Mouse (Mus musculus) granulocyte monocyte progenitor cell, adult 5-6 weeks (primary cell): ENCODE measurements around the gene Shank3. TPM values are rescaled to one million over a fixed set of nuclear protein-coding genes. Genes with fewer than 3 reads are reported as not detected.

Source experiments
- ATAC-seq: replicated peaks from 2 replicates; pipeline ENCODE4 v1.8.0; 2016; ENCODE audit warnings: mild to moderate bottlenecking, moderate TSS enrichment, inconsistent platforms; ENCODE audit not compliant: poor library complexity, severe bottlenecking
- total RNA-seq, 2 experiments: library from RNA; stranded (forward) in 1 of 2; stranded (reverse) in 1 of 2; fragments of 200-712, 200-1000 nt in 1 of 2; fragments of >200 nt in 1 of 2; fragmentation: Nextera tagmentation in 1 of 2; gene quantifications; 2 replicates each; pipeline ENCODE4 v1.2.3; 2014 to 2017

The Shank3 gene
- total RNA-seq, 2 experiments from 2014 or later: 0.26 to 0.58 TPM

DNA sequence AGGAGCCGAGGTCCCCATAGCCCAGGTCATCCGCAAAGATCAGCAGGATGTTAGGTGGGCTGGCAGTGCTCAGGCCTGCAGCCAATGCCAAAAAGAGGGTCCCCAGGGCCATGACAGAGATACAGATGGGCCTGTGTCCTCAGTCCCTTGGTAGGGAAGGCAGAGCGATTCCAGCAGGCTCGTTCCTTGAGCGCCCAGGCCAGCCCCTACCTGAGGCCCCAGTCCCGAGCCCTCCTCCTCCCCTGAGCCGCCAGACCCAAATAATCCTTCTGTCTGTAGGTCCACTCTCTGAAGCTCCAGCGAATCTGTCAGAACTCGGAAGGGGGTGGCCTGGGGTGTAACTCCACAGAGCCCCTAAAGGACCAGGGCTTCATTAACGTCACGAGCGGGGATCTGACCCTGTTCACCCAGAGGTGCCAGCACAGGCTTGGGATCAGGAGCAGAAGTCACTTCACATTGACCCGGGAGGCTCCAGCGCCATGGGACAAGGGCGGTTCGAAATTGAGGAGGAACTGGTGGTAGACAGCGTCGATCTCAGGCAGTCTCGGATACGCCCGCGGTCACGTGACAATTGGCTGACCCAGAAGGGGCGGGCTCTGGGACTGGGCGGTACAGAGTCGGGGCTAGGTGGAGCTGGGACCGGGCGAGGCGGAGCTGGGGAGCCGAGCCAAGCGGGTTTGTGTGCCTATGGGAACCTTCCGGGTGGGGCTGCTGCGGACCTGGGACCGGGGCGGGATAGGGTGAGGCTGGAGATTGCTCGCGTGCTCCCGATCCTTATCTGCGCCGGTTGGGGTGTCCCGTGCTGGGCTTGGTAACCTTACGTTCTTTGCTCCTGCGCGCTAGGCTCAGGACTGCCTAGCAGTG is 23.6 kb upstream of the Shank3 start:
- peak; percentile 92 for ATAC-seq

DNA sequence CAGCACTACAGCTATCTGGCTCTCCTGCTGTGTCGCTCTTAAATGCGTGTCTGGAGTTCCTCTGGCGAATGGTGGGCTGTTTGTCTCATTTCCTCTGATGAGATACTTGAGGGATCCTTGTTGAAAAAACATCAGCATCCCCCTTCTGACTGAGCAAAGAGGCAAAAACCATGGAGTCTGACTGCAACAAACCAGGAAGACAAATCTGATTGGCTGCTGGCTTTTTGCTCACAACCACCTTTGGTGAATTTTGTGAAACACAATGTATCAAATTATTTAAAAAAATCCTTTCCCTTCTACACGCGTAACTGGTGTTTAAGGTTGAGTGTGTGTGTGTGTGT is 23.0 kb upstream of the Shank3 start:
- ATAC-seq: no peak; the same call in 1 of the 2 replicates

DNA sequence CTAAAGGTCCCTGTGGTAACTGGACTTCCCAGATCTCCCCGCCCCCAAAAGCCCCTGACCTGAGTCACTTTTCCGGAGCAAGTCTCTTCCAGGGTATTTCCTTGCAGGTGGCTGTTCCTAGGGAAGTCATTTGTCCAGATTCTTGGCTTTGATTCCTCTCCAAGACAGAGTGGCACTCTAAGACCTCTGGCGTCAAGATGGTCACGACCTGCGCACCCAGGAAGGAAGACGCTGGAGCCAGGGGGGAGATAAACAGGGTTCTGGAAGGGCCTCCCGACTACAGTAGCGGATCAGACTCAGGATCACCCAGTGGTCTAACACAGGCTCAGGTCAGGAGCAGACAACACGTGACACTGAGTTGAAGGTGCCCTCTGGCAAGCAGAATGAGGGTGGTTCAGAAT is 22.3 kb upstream of the Shank3 start, which contains the start of gene Arsa:
TSS of gene Arsa (minus strand) at position 335 of the 401 bp plus-strand sequence.
- no peak for ATAC-seq

GRCm38 (mm10) chr15:89477806-89478205 is 21.6 kb upstream of the Shank3 start:
- no peak for ATAC-seq

- ATAC-seq: no peak
Observed at GRCm38 (mm10) chr15:89478622-89479021, 20.8 kb upstream of the Shank3 start.

GRCm38 (mm10) chr15:89480584-89480983 is 18.8 kb upstream of the Shank3 start:
- ATAC-seq: no peak

DNA sequence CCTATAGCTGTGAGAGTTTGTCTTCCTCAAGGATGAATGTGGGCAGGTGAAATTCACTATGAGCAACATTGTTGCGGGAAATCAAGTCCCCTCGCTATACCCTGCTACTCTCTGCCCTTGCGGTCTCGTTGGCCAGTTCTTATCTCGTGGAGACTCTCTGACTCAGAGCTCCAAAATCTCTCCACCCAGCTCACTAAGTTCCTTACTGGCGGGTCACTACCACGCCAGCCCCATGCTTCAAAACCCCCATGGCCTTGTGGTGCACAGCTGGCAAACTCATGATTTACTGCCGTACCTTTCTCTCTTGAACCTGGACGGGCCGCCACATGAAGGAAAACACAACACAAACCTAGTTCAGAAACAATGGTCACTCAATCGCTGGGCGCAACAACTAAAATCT is 11.2 kb upstream of the Shank3 start:
- no peak for ATAC-seq

GRCm38 (mm10) chr15:89488611-89489117 is 10.8 kb upstream of the Shank3 start:
- no peak for ATAC-seq

DNA sequence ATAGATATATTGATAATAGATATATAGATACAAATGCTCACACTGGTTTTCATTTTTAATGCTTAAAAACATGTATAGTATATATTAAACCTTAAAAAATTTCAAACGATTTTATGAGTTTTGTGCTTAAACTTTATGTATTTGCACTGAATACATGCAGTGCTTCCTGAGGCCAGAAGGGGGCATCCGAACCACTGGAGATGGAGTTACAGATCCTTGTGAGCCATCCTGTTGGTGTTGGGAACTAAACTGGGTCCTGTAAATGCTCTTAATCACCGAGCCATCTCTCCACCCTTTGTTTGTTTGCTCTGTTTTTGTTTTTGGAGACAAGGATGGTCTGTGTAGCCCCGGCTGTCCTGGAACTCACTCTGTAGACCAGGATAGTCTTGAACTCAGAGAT is 4.5 kb upstream of the Shank3 start:
- no peak for ATAC-seq

DNA sequence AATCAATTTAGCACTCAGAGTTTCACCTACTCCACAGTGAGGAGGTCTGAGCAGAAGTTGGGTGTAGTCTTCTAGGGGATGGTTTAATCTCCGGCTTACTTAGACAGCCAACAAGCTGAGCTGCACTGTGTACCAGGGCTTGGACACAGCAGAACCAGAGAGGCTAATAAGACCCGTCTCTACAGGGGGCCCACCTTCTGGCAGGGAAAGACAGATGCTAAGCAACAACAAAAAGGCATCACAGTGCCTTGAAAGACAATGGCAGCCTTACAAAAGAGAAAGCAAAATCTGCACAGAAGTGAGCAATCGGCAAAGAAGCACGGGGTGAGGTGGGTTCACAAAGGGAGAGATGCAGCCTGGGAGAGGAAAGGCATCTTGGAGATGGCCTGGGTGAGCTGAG is 3.3 kb upstream of the Shank3 start:
- no peak for ATAC-seq

GRCm38 (mm10) chr15:89496841-89497240 is 2.6 kb upstream of the Shank3 start:
- no peak for ATAC-seq

DNA sequence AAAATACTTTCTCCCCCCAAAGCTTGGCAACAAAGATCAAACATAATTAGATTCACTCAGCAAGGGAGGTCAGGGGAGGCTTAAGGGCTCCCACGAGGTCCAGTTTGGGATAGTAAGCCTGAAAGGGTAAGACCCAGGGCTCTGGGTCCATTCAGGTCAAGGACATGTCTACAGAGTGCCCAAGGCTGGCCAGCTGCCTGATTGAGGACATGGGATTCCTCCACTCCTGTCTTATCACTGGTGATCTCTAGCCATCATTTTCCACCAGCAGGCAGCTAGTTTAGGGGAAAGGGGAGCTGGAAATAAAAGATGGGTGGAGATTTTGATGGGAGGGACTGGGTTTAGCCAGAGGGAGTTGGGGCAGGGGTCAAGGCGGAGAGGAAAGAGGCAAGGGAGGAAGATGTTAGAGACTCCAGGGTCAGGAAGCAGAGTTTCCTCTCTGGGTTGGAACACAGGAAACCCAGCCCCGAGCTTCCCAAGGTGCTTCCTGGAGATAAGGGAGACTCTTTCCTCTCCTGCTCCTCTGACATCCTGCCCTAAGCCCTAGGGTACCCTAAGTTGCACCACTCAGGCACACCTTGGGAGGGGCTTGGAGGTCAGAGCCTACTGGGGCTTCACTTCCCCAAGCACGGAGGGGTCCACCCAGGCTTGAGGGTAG is 1.9 kb upstream of the Shank3 start:
- ATAC-seq: peak; percentile 68

DNA sequence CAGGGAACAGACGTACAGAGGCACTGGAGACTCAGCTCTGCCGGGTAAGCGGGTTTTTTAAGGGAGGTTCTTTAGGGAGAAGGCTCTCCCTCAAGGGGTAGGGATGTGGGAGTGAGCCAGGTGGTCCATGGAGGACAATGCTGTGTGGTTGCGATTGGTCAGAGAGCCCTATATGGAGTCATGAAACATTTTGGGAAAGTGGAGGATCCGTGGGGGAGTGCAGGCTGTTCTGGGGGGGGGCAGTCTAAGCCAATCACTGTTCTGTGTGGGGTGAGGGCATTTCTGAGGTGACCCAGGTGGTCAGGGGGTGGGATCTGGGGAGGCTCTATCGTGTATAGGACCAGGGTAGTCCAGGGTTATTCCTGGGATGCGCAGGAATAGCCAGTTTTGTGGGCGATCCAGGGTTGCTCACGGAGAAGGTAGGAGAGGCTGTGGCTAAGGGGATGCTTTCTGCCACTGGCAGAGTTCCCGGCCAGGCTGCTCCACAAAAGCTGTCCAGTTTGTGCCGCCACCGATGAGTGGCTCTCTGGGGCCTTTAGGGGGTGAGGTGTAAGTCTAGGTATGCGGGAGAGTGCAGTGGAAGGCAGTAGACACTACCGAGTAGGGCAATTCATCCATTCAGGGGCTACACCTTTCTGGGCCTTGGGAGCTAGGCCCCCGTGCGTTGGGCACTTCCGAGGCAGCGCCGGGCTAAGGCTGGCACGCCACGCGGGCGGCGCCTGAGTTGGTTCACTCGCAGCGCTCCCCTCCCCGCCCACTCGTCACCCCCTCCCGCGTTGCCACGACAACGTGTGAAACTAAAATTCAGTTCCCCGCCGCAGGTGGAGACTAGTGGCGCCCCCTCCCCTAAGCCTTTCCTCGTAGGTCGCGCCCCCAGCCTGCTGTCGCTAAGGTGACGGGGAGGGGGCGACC is 1.1 kb upstream of the Shank3 start:
- ATAC-seq: peak; percentile 31

DNA sequence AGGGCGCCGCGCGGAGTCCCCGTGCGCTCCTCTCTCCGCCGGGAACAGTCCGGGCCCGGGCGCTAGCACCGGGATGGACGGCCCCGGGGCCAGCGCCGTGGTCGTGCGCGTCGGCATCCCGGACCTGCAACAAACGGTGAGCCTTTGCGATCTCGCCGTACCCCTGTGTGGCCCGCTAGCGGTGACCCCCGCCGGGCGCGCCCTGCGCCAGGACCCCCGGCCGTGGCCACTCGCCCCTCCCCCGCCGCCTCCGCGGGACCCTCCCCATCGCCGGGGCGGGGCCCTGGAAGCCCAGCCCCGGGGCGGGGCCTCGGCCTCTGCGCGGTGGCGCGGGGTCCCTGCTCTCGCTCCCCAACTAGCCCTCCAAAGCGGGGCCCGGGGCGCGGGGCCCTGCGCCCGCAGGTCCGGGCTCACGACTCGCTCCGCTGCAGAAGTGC is 379 bp downstream of the Shank3 start:
- ATAC-seq: no peak

GRCm38 (mm10) chr15:89500221-89500791 is 883 bp downstream of the Shank3 start:
- peak; percentile 6 for ATAC-seq

DNA sequence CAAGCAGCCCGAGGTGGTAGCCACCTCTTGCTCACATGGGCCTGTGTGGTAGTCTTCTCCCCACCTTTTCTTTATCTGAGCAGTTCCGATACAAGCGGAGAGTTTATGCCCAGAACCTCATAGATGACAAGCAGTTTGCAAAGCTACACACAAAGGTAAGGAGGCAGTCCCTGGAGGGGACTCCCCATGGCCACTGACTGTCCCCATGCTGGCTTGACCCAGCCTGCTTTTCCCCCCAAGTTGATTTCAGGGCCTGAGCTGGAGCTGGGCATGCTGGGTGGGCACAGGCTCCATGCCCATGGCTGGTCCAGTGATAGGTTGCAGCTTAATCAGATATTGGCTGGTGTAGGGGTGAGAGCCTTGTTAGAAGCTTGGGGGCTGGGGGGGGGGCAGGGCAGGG is 1.9 kb downstream of the Shank3 start:
- no peak for ATAC-seq

GRCm38 (mm10) chr15:89504838-89505237 is 5.4 kb downstream of the Shank3 start:
- ATAC-seq: no peak

DNA sequence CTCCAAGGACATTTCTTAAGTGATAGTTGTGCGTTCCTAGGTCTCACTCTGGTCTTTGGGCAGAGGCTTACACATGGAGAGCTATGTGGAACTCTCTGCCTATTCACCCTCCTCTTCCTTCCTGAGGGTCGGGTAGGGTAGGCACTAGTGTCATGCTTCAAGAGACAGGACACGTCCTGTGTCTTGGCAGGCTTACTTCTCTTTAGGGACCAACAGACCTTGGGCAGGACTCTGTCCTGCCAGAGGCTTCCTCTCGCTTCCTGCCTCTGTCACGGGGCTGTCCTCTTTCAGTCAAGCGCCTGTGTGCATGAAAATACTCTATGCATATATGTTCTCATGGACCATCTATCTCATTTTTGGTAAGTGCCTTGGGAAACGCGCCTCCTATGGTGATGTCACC is 8.3 kb downstream of the Shank3 start:
- ATAC-seq: no peak

- ATAC-seq: no peak
Observed at GRCm38 (mm10) chr15:89512679-89513078, 13.3 kb downstream of the Shank3 start.

DNA sequence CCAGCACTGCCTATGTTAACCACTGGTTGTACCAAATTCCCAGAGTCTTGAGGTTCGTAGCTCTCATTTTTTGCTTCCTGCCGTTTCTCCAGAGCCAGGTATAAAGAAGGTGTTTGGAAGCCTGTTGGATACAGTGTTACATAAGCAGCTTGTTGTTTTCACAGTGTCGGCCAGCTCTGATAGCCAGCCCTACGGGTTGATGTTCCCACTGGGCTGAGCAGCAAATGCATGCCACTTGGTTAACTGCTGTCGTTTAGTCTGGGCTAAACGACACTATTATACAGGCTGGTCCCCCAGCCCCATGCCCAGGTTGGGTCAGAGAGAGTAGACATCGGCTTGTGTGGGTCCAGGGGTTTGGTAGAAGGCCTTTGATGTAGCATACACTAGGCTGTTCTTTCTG is 22.5 kb downstream of the Shank3 start:
- no peak for ATAC-seq
